8 mouse cellular contexts compared by ENCODE assay signal in the genomic region with DNA sequence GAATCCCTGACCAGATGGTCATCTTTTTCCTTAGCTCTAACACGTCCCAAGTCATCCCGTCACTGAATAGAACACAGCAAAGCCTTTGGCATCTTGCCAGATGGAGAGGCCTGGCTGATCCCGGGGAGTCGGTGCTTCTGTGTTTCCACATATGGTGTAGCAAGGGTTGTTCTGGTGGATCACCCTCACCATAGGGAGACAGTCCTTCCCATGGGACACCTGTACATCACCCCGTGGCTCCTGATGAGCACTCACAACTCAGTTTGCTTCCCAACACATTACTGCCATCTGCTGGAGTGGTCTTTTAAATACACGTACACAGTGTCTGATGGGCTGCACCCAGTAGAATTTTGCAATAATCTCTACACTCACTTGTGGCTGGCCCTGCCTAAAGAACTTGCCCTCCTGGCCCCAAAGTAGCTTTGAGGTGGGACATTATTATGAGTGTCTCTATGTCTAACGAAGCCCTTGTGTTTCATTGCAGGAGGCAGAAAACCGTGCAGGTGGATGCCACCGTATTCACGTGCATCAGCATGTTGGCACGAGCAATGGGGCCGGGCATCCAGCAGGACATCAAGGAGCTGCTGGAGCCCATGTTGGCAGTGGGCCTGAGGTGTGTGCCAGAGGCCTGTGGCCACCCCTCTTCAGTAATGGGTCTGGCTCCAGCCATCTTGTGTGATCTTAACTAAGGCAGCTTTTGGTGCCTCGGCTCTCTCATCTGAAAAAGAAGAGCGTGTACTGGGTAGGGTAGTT. TPM values are rescaled to one million over a fixed set of nuclear protein-coding genes. Genes with fewer than 3 reads are reported as not detected.
DNase-seq lines count a peak whose midpoint lies in the region; ATAC-seq lines count a peak whose summit lies in the region.

No protein-coding gene starts in this region.

- peak; percentile 86 for ATAC-seq in common myeloid progenitor, adult 5-6 weeks (replicated peaks; ENCODE audit: low read depth, poor library complexity, severe bottlenecking)
- ATAC-seq in megakaryocyte progenitor cell, adult 5-6 weeks (replicated peaks; ENCODE audit: poor library complexity): peak; percentile 87

- peak; percentile 52 for DNase-seq in adrenal gland, postnatal 10 days
- no peak for DNase-seq in adrenal gland, postnatal 25 days
- peak; percentile 9 for DNase-seq in ovary, postnatal 14 days (ENCODE audit: low spot score)
- no peak for DNase-seq in ovary, adult 18-20 months (ENCODE audit: low spot score)
- peak; percentile 29 for DNase-seq in layer of hippocampus, adult 11-12 months (ENCODE audit: low spot score)
- no peak for DNase-seq in gastrocnemius, adult 8-10 months (ENCODE audit: low spot score in 2 of 2)

RNA-seq across cellular contexts. Expression of a gene that starts 15.0 kb away (rescaled TPM):
- total RNA-seq in adrenal gland, postnatal 10 days (2021): 10 to 100 TPM; 68.4 to 77.9 TPM
- 61.0 and 81.2 TPM in 2 replicates for total RNA-seq in adrenal gland, postnatal 25 days (2021)
- 19.0 and 19.4 TPM in 2 replicates for total RNA-seq in common myeloid progenitor, adult 5-6 weeks (2017)
- total RNA-seq in megakaryocyte progenitor cell, adult 5-6 weeks (2015): 23.2 and 23.5 TPM in 2 replicates
- total RNA-seq in megakaryocyte progenitor cell, adult 5-6 weeks (2017): 14.7 and 17.9 TPM in 2 replicates
- 10 to 100 TPM; 32.2 to 37.8 (median 34.9) TPM for total RNA-seq in gastrocnemius, adult 8-10 months (2022)

RNA-seq across cellular contexts. Expression of a gene that starts 18.8 kb away (rescaled TPM):
- total RNA-seq in adrenal gland, postnatal 10 days (2021): 10 to 100 TPM; 17.6 to 18.5 TPM
- total RNA-seq in adrenal gland, postnatal 25 days (2021): 20.9 and 21.5 TPM in 2 replicates
- 9.9 and 11.3 TPM in 2 replicates for total RNA-seq in common myeloid progenitor, adult 5-6 weeks (2017)
- 10.8 and 12.7 TPM in 2 replicates for total RNA-seq in megakaryocyte progenitor cell, adult 5-6 weeks (2015)
- 11.3 TPM in 2 replicates for total RNA-seq in megakaryocyte progenitor cell, adult 5-6 weeks (2017)
- total RNA-seq in gastrocnemius, adult 8-10 months (2022): 10 to 100 TPM in 1 of 4 experiments, 1 to 10 TPM in 3; 8.4 to 17.1 (median 9.5) TPM

RNA-seq across cellular contexts. Expression of a gene that starts 36.9 kb away (rescaled TPM):
- total RNA-seq in adrenal gland, postnatal 10 days (2021): 1 to 10 TPM; 1.6 to 2.1 TPM
- 0.52 and 1.3 TPM in 2 replicates for total RNA-seq in adrenal gland, postnatal 25 days (2021)
- total RNA-seq in common myeloid progenitor, adult 5-6 weeks (2017): not detected in 2 replicates
- total RNA-seq in megakaryocyte progenitor cell, adult 5-6 weeks (2015): not detected in 2 replicates
- not detected in 2 replicates for total RNA-seq in megakaryocyte progenitor cell, adult 5-6 weeks (2017)
- 10 to 100 TPM in 2 of 4 experiments, 1 to 10 TPM in 2; 5.3 to 49.1 (median 25.5) TPM for total RNA-seq in gastrocnemius, adult 8-10 months (2022)

Comparison
In these comparisons a context has a peak if more than half of its experiments do, and no peak if none do; other contexts are left out.
1. DNase-seq: peak in adrenal gland, postnatal 10 days (single experiment), ovary, postnatal 14 days (single experiment) and layer of hippocampus, adult 11-12 months (single experiment); none in adrenal gland, postnatal 25 days (single experiment), ovary, adult 18-20 months (single experiment) and gastrocnemius, adult 8-10 months (0 of 2).